Mouse (Mus musculus): ENCODE results near the gene Ptpre.

The Ptpre gene

GRCm38 (mm10) chr7:135609028-135609427, 71.7 kb downstream of the Ptpre start:
- no peak for DNase-seq

- no peak for DNase-seq
These were observed 72.4 kb downstream of the Ptpre start for GRCm38 (mm10) chr7:135609655-135610054.

GRCm38 (mm10) chr7:135612276-135612675, 75.0 kb downstream of the Ptpre start:
- no peak for DNase-seq

GRCm38 (mm10) chr7:135612801-135613200, 75.5 kb downstream of the Ptpre start:
- DNase-seq = no peak

- DNase-seq = no peak
These were observed 76.1 kb downstream of the Ptpre start for GRCm38 (mm10) chr7:135613380-135613779.

GRCm38 (mm10) chr7:135614892-135615291, 77.6 kb downstream of the Ptpre start:
- DNase-seq = no peak

GRCm38 (mm10) chr7:135616479-135616878, 79.2 kb downstream of the Ptpre start:
- DNase-seq = peak in 1 of 2 experiments; percentile 10

GRCm38 (mm10) chr7:135617776-135618175, 80.5 kb downstream of the Ptpre start:
- DNase-seq = no peak

GRCm38 (mm10) chr7:135621649-135622048, 84.4 kb downstream of the Ptpre start:
- no peak for DNase-seq

- DNase-seq = no peak
These were observed 85.0 kb downstream of the Ptpre start for GRCm38 (mm10) chr7:135622241-135622640.

- DNase-seq = peak in 1 of 2 experiments; percentile 9
These were observed 87.6 kb downstream of the Ptpre start for GRCm38 (mm10) chr7:135624854-135625253.

GRCm38 (mm10) chr7:135628363-135628762, 91.1 kb downstream of the Ptpre start:
- no peak for DNase-seq

GRCm38 (mm10) chr7:135629019-135629418, 91.7 kb downstream of the Ptpre start:
- DNase-seq = no peak

GRCm38 (mm10) chr7:135631776-135632552, 94.7 kb downstream of the Ptpre start:
- peak; percentile 76 to 85 for DNase-seq

- DNase-seq = no peak
These were observed 95.5 kb downstream of the Ptpre start for GRCm38 (mm10) chr7:135632716-135633258.

GRCm38 (mm10) chr7:135634851-135635624, 97.8 kb downstream of the Ptpre start:
- no peak for DNase-seq

GRCm38 (mm10) chr7:135637406-135637980, 100.2 kb downstream of the Ptpre start:
- no peak for DNase-seq

GRCm38 (mm10) chr7:135639361-135639760, 102.1 kb downstream of the Ptpre start:
- no peak for DNase-seq

- DNase-seq = peak in 1 of 2 experiments; percentile 42
These were observed 104.6 kb downstream of the Ptpre start for GRCm38 (mm10) chr7:135641698-135642507.

- no peak for DNase-seq
These were observed 107.2 kb downstream of the Ptpre start for GRCm38 (mm10) chr7:135644452-135644851.

- DNase-seq = no peak
These were observed 109.7 kb downstream of the Ptpre start for GRCm38 (mm10) chr7:135646976-135647375.

GRCm38 (mm10) chr7:135648821-135649220, 111.5 kb downstream of the Ptpre start:
- no peak for DNase-seq
